Mouse (Mus musculus) embryonic facial prominence, embryonic 12.5 days (tissue): ENCODE data around the gene Pigo. TPM values are rescaled to one million over a fixed set of nuclear protein-coding genes. Genes with fewer than 3 reads are reported as not detected.
"Not testable (repeated sequence)": the region's sequence is repeated elsewhere in the genome, so short reads cannot be mapped to it uniquely, and the experiment has no call there.

Experiments used
- ATAC-seq: fragments of 200-750 bp; cut with Nextera tagmentation; 2 replicates; pipeline ENCODE4 v1.8.0; 2017; ENCODE audit not compliant: insufficient number of reproducible peaks, insufficient read depth, low FRiP score, low TSS enrichment
- H3K27ac ChIP-seq: fragments of 300-500 bp; sonication (generic); 2 replicates; pipeline ENCODE4 v1.5.1; 2016; ENCODE audit warnings: mild to moderate bottlenecking
- H3K27me3 ChIP-seq: fragments of 300-500 bp; sonication (generic); 2 replicates; pipeline ENCODE4 v1.6.1; 2016; ENCODE audit warnings: mild to moderate bottlenecking, moderate library complexity
- H3K36me3 ChIP-seq: fragments of 300-500 bp; sonication (generic); 2 replicates; pipeline ENCODE4 v1.6.1; 2016; ENCODE audit warnings: mild to moderate bottlenecking
- H3K4me1 ChIP-seq: fragments of 300-500 bp; sonication (generic); 2 replicates; pipeline ENCODE4 v1.6.1; 2016
- H3K4me2 ChIP-seq: fragments of 300-500 bp; sonication (generic); replicated peaks from 2 replicates; pipeline ENCODE4 v1.6.1; 2016; ENCODE audit warnings: mild to moderate bottlenecking, moderate library complexity
- H3K4me3 ChIP-seq: fragments of 300-500 bp; sonication (generic); 2 replicates; pipeline ENCODE4 v1.5.1; 2016; ENCODE audit warnings: mild to moderate bottlenecking
- H3K9ac ChIP-seq: fragments of 300-500 bp; sonication (generic); 2 replicates; pipeline ENCODE4 v1.6.1; 2016; ENCODE audit warnings: mild to moderate bottlenecking, moderate library complexity
- H3K9me3 ChIP-seq: fragments of 300-500 bp; sonication (generic); 2 replicates; pipeline ENCODE4 v1.6.1; 2016; ENCODE audit warnings: mild to moderate bottlenecking, moderate library complexity
- WGBS: fragments of 180-500 bp; shearing (Covaris S2); methylation state at CpG from one replicate; pipeline ENCODE4 v1.1.7; 2016; 5-methylcytosine and 5-hydroxymethylcytosine counted together
- polyA plus RNA-seq: library from polyadenylated mRNA; unstranded; fragments of >200 nt; fragmentation: Nextera tagmentation; extraction: Ambion mirVana; gene quantifications from 2 replicates; pipeline ENCODE4 v1.2.1, GENCODE M21; 2016

Pigo gene
- polyA plus RNA-seq, 1 experiment from 2014 or later = 26.5 TPM

- Histone ChIP-seq H3K27ac (no peak overlapping the region), H3K9me3 (no peaks in the 10 kb centered on the region), H3K36me3 (peaks cover 66% of the 10 kb centered on the region), H3K4me2 (no peak overlapping the region), H3K4me3 (no peak overlapping the region), H3K9ac (no peak overlapping the region), H3K4me1 (peaks cover 7% of the 10 kb centered on the region), H3K27me3 (no peaks in the 10 kb centered on the region)
- WGBS = 93% methylated on average over 23 of the region's 23 CpGs
- no peak for ATAC-seq
Observed at GRCm38 (mm10) chr4:43019641-43020465, 5.8 kb downstream of the Pigo start.

- no peak overlapping the region for H3K4me3 ChIP-seq
- no peak overlapping the region for H3K27ac ChIP-seq
- H3K27me3 ChIP-seq = no peaks in the 10 kb centered on the region
- peaks cover 66% of the 10 kb centered on the region for H3K36me3 ChIP-seq
- H3K9ac ChIP-seq = no peak overlapping the region
- 94% methylated on average over 10 of the region's 10 CpGs for WGBS
- H3K4me1 ChIP-seq = 0 out of 2 replicates have a peak, but pooled peaks cover under 1% of the 10 kb centered on the region
- no peak for ATAC-seq
- H3K4me2 ChIP-seq = no peak overlapping the region
- no peaks in the 10 kb centered on the region for H3K9me3 ChIP-seq
Observed at GRCm38 (mm10) chr4:43019176-43019575, 6.4 kb downstream of the Pigo start.

- Histone ChIP-seq H3K9me3 (no peaks in the 10 kb centered on the region), H3K4me2 (no peak overlapping the region), H3K4me1 (no peaks in the 10 kb centered on the region), H3K27ac (no peak overlapping the region), H3K4me3 (no peak overlapping the region), H3K27me3 (no peaks in the 10 kb centered on the region), H3K9ac (no peak overlapping the region), H3K36me3 (peaks cover 61% of the 10 kb centered on the region)
- WGBS = 84% methylated on average over 4 of the region's 4 CpGs
- no peak for ATAC-seq
Observed at GRCm38 (mm10) chr4:43018156-43018555, 7.5 kb downstream of the Pigo start.

- Histone ChIP-seq H3K9ac (no peak overlapping the region), H3K27me3 (no peaks in the 10 kb centered on the region), H3K4me2 (no peak overlapping the region), H3K4me3 (no peak overlapping the region), H3K36me3 (peaks cover 6% of the 10 kb centered on the region; the same call in 1 of the 2 replicates), H3K4me1 (peaks cover 8% of the 10 kb centered on the region), H3K9me3 (no peaks in the 10 kb centered on the region), H3K27ac (no peak overlapping the region)
- 98% methylated on average over 1 of the region's 1 CpGs for whole genome bisulfite sequencing
- ATAC-seq = no peak
Observed at GRCm38 (mm10) chr4:43012091-43012490, 13.5 kb downstream of the Pigo start.

- Histone ChIP-seq H3K4me1 (peaks cover 8% of the 10 kb centered on the region), H3K27me3 (no peaks in the 10 kb centered on the region), H3K4me3 (peak within 1 kb of the TSS; percentile 67), H3K27ac (peak within 1 kb of the TSS; percentile 50; the same call in 1 of the 2 replicates), H3K9me3 (no peaks in the 10 kb centered on the region), H3K4me2 (peak within 1 kb of the TSS; percentile 83), H3K36me3 (peaks cover 6% of the 10 kb centered on the region; the same call in 1 of the 2 replicates), H3K9ac (peak within 1 kb of the TSS; percentile 66)
- ATAC-seq = peak; percentile 90
- WGBS = under 1% methylated on average over 37 of the region's 37 CpGs
Observed at GRCm38 (mm10) chr4:43010161-43011038, 15.2 kb downstream of the Pigo start, which contains the start of gene Fancg. Gene Fancg (minus strand): TSS chr4:43010506.

- H3K4me3 ChIP-seq = no peak overlapping the region
- 70% methylated on average over 2 of the region's 2 CpGs for WGBS
- peaks cover 8% of the 10 kb centered on the region for H3K4me1 ChIP-seq
- H3K36me3 ChIP-seq = peaks cover 17% of the 10 kb centered on the region; the same call in 1 of the 2 replicates
- ATAC-seq = no peak
- H3K9me3 ChIP-seq = no peaks in the 10 kb centered on the region
- H3K9ac ChIP-seq = no peak overlapping the region
- no peaks in the 10 kb centered on the region for H3K27me3 ChIP-seq
- no peak overlapping the region for H3K27ac ChIP-seq
- H3K4me2 ChIP-seq = no peak overlapping the region
Observed at GRCm38 (mm10) chr4:43005765-43006164, 19.9 kb downstream of the Pigo start.

- Histone ChIP-seq H3K9ac (no peak overlapping the region), H3K36me3 (peaks cover 17% of the 10 kb centered on the region; the same call in 1 of the 2 replicates), H3K27me3 (no peaks in the 10 kb centered on the region), H3K27ac (no peak overlapping the region), H3K4me2 (no peak overlapping the region), H3K4me1 (peaks cover 8% of the 10 kb centered on the region), H3K4me3 (no peak overlapping the region), H3K9me3 (no peaks in the 10 kb centered on the region)
- no peak for ATAC-seq
- 93% methylated on average over 3 of the region's 3 CpGs for WGBS
Observed at GRCm38 (mm10) chr4:43004951-43005350, 20.7 kb downstream of the Pigo start.

GRCm38 (mm10) chr4:43002756-43003439 is 22.7 kb downstream of the Pigo start:
- WGBS = 78% methylated on average over 12 of the region's 12 CpGs
- Histone ChIP-seq H3K9me3 (no peaks in the 10 kb centered on the region), H3K4me1 (peaks cover 12% of the 10 kb centered on the region), H3K27me3 (no peaks in the 10 kb centered on the region), H3K36me3 (peaks cover 17% of the 10 kb centered on the region; the same call in 1 of the 2 replicates), H3K27ac (no peak overlapping the region), H3K4me3 (no peak overlapping the region), H3K9ac (no peak overlapping the region), H3K4me2 (no peak overlapping the region)
- no peak for ATAC-seq

- H3K9ac ChIP-seq = no peak overlapping the region
- ATAC-seq = no peak
- no peak overlapping the region for H3K4me3 ChIP-seq
- peak overlapping the region; percentile 90; the same call in 1 of the 2 replicates for H3K27ac ChIP-seq
- no peaks in the 10 kb centered on the region for H3K9me3 ChIP-seq
- H3K4me2 ChIP-seq = no peak overlapping the region
- H3K27me3 ChIP-seq = no peaks in the 10 kb centered on the region
- whole genome bisulfite sequencing = 90% methylated on average over 2 of the region's 2 CpGs
- peaks cover 16% of the 10 kb centered on the region; the same call in 1 of the 2 replicates for H3K36me3 ChIP-seq
- peaks cover 16% of the 10 kb centered on the region for H3K4me1 ChIP-seq
Observed at GRCm38 (mm10) chr4:43001272-43001671, 24.3 kb downstream of the Pigo start.

GRCm38 (mm10) chr4:43000141-43000986 is 25.3 kb downstream of the Pigo start, which contains the start of gene Vcp:
Gene Vcp (minus strand): TSS chr4:43000507.
- H3K36me3 ChIP-seq = peaks cover 18% of the 10 kb centered on the region
- H3K27ac ChIP-seq = peak within 1 kb of the TSS; percentile 100
- ATAC-seq = peak; percentile 96
- 1% methylated on average over 52 of the region's 56 CpGs for WGBS
- H3K4me1 ChIP-seq = peaks cover 16% of the 10 kb centered on the region
- H3K9ac ChIP-seq = peak within 1 kb of the TSS; percentile 98
- H3K9me3 ChIP-seq, H3K27me3 ChIP-seq: not testable (repeated sequence)
- H3K4me2 ChIP-seq = peak within 1 kb of the TSS; percentile 89
- peak within 1 kb of the TSS; percentile 94 for H3K4me3 ChIP-seq
